Mouse (Mus musculus): ENCODE measurements around the gene Cd200r3. TPM values are rescaled to one million over a fixed set of nuclear protein-coding genes. Genes with fewer than 3 reads are reported as not detected.
A peak's percentile ranks its signal among the peaks of the same experiment; 100 is the strongest.

The Cd200r3 gene
- polyA plus RNA-seq, 1 experiment from 2014 or later = 1.3 TPM

DNA sequence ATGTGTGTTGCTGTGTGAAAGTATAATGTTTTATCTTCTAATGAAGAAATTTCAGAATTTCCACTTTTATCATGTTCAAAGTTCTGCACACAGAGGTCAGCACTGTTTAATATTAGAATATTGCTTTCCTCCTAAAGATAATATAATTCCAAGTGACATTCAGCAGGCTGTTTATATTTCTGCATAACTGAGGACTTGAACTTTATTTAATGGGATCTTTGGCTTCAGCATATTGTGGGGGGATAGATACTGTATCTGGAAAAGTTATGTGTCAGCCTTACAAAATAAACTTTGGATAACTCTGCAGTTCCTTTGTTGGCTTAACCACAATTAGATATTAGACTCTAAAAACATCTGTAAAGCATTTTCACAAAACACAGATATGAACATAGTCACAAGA is 40.6 kb downstream of the Cd200r3 start:
- Histone ChIP-seq H3K4me3 (replicated peaks; ENCODE audit: low read length) (no peak overlapping the region), H3K9me3 (replicated peaks; ENCODE audit: control insufficient read depth, low read length) (no peaks in the 10 kb centered on the region), H3K27me3 (ENCODE audit: control insufficient read depth, insufficient read depth, low read length) (no peaks in the 10 kb centered on the region), H3K4me2 (ENCODE audit: low read depth, low read length) (no peak overlapping the region), H3K36me3 (ENCODE audit: control insufficient read depth, insufficient read depth, low read length) (no peaks in the 10 kb centered on the region), H3K4me1 (ENCODE audit: control insufficient read depth, insufficient read depth, low read length) (peaks cover 9% of the 10 kb centered on the region), H3K9ac (ENCODE audit: low read length) (no peak overlapping the region), H3K27ac (ENCODE audit: low read length) (no peak overlapping the region)
- peak; percentile 71; the same call in 1 of the 2 replicates for ATAC-seq (ENCODE audit: insufficient read depth, low FRiP score)

DNA sequence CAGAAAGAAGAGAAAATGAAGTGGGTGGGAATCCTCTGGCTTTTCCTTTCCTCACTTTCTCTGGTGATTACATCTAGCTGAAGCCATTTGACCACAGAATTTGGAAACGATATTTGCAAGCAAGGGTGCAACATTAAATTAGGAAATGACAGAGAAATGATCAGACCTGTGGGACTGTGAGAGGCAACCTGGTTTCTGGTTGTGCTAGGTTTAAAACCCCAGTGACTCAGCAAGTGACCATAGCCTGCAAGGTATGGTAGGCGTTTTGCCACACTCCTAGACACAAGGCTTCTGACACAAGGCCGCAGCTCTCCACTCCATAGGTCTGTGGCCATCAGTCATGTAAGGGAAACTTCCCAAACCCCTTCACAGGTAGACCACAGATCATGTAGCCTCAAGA is 41.4 kb downstream of the Cd200r3 start:
- Histone ChIP-seq H3K4me2 (ENCODE audit: low read depth, low read length) (no peak overlapping the region), H3K27ac (ENCODE audit: low read length) (no peak overlapping the region), H3K4me3 (replicated peaks; ENCODE audit: low read length) (no peak overlapping the region), H3K36me3 (ENCODE audit: control insufficient read depth, insufficient read depth, low read length) (no peaks in the 10 kb centered on the region), H3K9ac (ENCODE audit: low read length) (no peak overlapping the region), H3K9me3 (replicated peaks; ENCODE audit: control insufficient read depth, low read length) (no peaks in the 10 kb centered on the region), H3K27me3 (ENCODE audit: control insufficient read depth, insufficient read depth, low read length) (no peaks in the 10 kb centered on the region), H3K4me1 (ENCODE audit: control insufficient read depth, insufficient read depth, low read length) (peaks cover 4% of the 10 kb centered on the region; the same call in 1 of the 2 replicates)
- 78% methylated on average over 3 of the region's 3 CpGs for WGBS
- ATAC-seq (ENCODE audit: insufficient read depth, low FRiP score) = no peak

DNA sequence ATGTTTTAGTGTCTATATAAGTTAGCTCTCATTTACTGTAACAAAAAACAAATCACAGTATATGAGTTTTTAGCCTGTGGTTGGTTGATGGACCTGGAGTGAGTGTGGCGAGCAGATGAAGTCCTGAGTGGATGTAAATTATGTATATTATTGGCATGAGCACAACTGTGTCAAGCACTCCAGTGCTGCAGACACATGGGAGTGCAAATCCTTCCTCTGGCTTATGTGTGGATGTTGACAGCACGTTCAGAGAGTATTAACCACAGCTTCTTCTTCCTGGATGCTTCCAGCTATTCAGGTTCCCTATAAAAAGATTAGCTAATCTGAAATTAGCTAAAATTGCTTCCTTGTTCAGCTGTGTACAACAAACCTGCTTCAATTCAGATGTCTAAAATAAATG is 42.6 kb downstream of the Cd200r3 start:
- 55% methylated on average over 2 of the region's 2 CpGs for WGBS
- H3K4me1 ChIP-seq (ENCODE audit: control insufficient read depth, insufficient read depth, low read length) = peaks cover 3% of the 10 kb centered on the region; the same call in 1 of the 2 replicates
- no peak overlapping the region for H3K4me3 ChIP-seq (replicated peaks; ENCODE audit: low read length)
- no peak for ATAC-seq (ENCODE audit: insufficient read depth, low FRiP score)
- H3K27ac ChIP-seq (ENCODE audit: low read length) = no peak overlapping the region
- no peak overlapping the region for H3K4me2 ChIP-seq (ENCODE audit: low read depth, low read length)
- no peak overlapping the region for H3K9ac ChIP-seq (ENCODE audit: low read length)
- H3K27me3 ChIP-seq (ENCODE audit: control insufficient read depth, insufficient read depth, low read length) = no peaks in the 10 kb centered on the region
- no peaks in the 10 kb centered on the region for H3K9me3 ChIP-seq (replicated peaks; ENCODE audit: control insufficient read depth, low read length)
- no peaks in the 10 kb centered on the region for H3K36me3 ChIP-seq (ENCODE audit: control insufficient read depth, insufficient read depth, low read length)

DNA sequence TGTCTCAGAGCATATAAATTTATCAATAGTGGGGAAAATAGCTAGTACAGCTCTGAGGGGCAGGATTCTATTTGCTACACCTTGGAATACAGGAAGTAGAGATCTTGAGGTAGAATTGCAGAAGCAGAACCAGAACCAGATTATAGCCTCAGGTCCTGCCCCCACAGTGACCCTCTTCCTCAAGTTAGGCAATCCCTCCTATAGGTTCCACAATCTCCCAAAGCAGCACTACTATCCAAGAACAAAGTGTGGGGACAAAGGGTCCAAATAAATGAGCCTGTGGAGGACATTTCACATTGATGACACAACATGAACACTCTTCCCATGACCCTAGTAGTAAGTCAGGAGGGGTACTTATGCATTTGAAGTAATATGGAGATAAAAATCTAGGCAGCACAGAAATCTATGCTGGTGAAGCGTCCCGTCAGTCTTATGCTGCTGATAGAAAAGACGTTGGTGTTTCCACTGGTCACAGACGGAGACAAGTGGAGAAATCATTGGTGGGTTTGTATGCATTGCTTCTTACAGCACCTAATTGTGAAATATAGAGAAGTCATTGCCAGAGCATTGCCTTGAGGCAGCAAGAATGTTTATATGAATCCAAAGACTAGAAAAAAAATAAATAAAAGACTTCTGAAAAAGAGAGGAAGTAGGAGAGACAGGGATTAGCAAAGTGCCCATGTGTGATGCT is 45.3 kb downstream of the Cd200r3 start:
- Histone ChIP-seq H3K36me3 (ENCODE audit: control insufficient read depth, insufficient read depth, low read length) (no peaks in the 10 kb centered on the region), H3K4me2 (ENCODE audit: low read depth, low read length) (no peak overlapping the region), H3K9me3 (replicated peaks; ENCODE audit: control insufficient read depth, low read length) (no peaks in the 10 kb centered on the region), H3K27ac (ENCODE audit: low read length) (no peak overlapping the region), H3K4me3 (replicated peaks; ENCODE audit: low read length) (no peak overlapping the region), H3K27me3 (ENCODE audit: control insufficient read depth, insufficient read depth, low read length) (no peaks in the 10 kb centered on the region), H3K9ac (ENCODE audit: low read length) (no peak overlapping the region), H3K4me1 (ENCODE audit: control insufficient read depth, insufficient read depth, low read length) (peaks cover 3% of the 10 kb centered on the region; the same call in 1 of the 2 replicates)
- ATAC-seq (ENCODE audit: insufficient read depth, low FRiP score) = no peak
- 80% methylated on average over 4 of the region's 4 CpGs for WGBS

DNA sequence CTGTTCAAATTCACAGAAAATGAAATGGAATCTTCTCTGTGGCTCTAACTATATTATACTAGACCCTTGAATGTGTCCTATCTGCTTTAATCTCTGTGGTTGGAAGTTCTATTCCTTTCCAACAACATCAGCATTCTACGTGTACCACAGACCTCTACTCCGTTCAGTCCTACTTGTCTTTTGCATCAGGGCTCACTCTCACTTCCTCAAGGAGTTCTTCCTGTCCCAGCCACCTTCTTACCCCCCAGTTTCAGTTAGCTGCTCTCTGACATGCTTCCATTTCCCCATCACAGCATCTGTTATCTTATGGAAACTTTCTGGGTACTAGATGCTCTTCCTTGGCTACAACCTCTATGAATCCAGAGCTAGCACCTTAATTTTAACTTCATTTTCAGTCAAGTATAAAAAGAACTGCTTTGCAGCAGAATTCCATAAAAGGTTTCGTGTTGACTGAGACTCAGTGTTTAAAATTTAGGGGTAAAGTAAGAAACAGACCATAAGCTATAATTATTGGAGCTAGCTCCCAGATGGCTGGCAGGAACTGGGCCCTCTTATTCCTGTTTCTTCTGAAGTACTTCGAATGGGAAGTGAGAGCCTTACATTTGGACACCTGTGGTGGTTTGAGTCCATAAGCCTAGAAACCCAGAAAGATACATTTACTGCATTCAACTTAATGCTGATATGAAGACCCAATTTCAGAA is 50.0 kb downstream of the Cd200r3 start:
- Histone ChIP-seq H3K36me3 (ENCODE audit: control insufficient read depth, insufficient read depth, low read length) (no peaks in the 10 kb centered on the region), H3K4me1 (ENCODE audit: control insufficient read depth, insufficient read depth, low read length) (no peaks in the 10 kb centered on the region), H3K27me3 (ENCODE audit: control insufficient read depth, insufficient read depth, low read length) (no peaks in the 10 kb centered on the region), H3K4me2 (ENCODE audit: low read depth, low read length) (no peak overlapping the region), H3K27ac (ENCODE audit: low read length) (no peak overlapping the region), H3K9ac (ENCODE audit: low read length) (no peak overlapping the region), H3K4me3 (replicated peaks; ENCODE audit: low read length) (no peak overlapping the region), H3K9me3 (replicated peaks; ENCODE audit: control insufficient read depth, low read length) (no peaks in the 10 kb centered on the region)
- no peak for ATAC-seq (ENCODE audit: insufficient read depth, low FRiP score)
- 89% methylated on average over 4 of the region's 4 CpGs for WGBS

DNA sequence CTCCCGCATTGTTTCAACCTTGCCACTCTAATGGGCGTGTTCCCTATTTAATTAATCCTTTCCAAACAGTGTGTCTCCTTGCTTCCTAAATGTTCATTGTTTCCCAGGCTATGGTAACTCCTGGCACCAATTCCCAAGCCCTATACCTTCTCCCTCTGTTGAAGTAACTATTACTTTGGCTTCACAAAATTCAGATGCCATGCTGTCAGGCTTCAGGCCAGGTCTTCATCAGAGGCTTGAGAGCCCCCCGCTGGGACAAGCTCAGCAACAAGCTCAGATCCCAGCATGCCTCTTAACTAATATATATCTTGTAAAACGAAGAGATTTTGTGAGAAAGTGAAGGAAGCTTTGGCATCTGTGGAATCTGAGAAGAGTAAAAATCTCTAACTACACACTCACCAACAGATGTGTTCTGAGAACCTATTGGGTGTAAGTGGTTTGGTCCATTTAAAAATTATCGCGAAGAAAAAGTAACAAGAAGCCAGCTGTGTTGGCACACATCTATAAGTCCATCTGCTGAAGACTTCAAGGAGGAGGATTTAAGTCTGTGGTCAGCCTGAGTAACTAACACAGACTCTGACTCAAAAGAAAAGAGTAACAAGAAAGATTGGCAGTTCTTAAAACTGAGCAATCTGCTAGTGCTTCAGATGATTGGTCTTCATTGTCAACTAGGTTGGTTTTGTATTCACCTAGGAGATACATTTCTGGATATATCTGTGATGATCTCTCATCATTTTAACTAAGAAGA is 50.9 kb downstream of the Cd200r3 start:
- no peak overlapping the region for H3K27ac ChIP-seq (ENCODE audit: low read length)
- H3K4me3 ChIP-seq (replicated peaks; ENCODE audit: low read length) = no peak overlapping the region
- no peak overlapping the region for H3K9ac ChIP-seq (ENCODE audit: low read length)
- H3K4me1 ChIP-seq (ENCODE audit: control insufficient read depth, insufficient read depth, low read length) = no peaks in the 10 kb centered on the region
- no peaks in the 10 kb centered on the region for H3K9me3 ChIP-seq (replicated peaks; ENCODE audit: control insufficient read depth, low read length)
- no peak overlapping the region for H3K4me2 ChIP-seq (ENCODE audit: low read depth, low read length)
- H3K27me3 ChIP-seq (ENCODE audit: control insufficient read depth, insufficient read depth, low read length) = no peaks in the 10 kb centered on the region
- no peak for ATAC-seq (ENCODE audit: insufficient read depth, low FRiP score)
- WGBS = 76% methylated on average over 6 of the region's 6 CpGs
- no peaks in the 10 kb centered on the region for H3K36me3 ChIP-seq (ENCODE audit: control insufficient read depth, insufficient read depth, low read length)

DNA sequence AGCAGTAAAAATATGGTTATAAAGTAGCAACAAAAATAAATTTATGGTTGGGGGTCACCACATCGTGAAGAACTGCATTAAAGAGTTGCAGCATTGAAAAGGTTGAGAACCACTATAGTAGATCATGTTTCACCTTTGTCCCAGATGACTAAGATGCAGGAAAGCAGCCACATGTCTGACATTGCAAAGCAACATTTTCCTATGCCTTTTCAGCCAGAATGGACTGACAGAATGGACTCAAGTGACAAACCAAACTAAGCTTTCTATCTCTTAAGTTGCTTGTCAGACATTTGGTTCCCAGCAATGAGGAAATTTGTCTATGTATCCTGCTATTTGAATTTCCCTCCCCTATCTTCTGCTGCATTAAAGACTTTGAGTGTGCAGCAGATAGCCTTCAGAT is 51.6 kb downstream of the Cd200r3 start:
- 64% methylated on average over 1 of the region's 1 CpGs for WGBS
- H3K27ac ChIP-seq (ENCODE audit: low read length) = no peak overlapping the region
- no peaks in the 10 kb centered on the region for H3K36me3 ChIP-seq (ENCODE audit: control insufficient read depth, insufficient read depth, low read length)
- no peaks in the 10 kb centered on the region for H3K9me3 ChIP-seq (replicated peaks; ENCODE audit: control insufficient read depth, low read length)
- H3K4me1 ChIP-seq (ENCODE audit: control insufficient read depth, insufficient read depth, low read length) = no peaks in the 10 kb centered on the region
- no peaks in the 10 kb centered on the region for H3K27me3 ChIP-seq (ENCODE audit: control insufficient read depth, insufficient read depth, low read length)
- no peak for ATAC-seq (ENCODE audit: insufficient read depth, low FRiP score)
- H3K4me3 ChIP-seq (replicated peaks; ENCODE audit: low read length) = no peak overlapping the region
- H3K9ac ChIP-seq (ENCODE audit: low read length) = no peak overlapping the region
- H3K4me2 ChIP-seq (ENCODE audit: low read depth, low read length) = no peak overlapping the region

DNA sequence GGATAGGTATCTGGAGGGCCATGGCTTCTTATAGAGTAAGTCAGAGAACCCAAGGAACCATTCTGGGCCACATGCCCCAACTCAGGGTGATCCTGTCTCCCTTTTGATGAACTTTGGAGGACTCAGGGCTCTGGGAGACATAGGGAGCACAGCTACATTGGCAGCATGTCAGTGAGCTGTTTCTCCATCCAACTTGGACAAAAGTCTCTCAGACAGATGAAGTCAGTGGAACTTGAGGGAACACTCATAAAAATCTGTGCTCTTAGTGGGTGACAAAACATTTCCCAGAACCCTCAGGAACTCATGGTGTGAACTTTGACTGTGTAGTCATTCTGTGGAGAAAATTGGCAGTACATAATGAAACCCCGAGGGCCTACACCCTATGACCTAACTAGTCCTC is 53.2 kb downstream of the Cd200r3 start:
- H3K27ac ChIP-seq (ENCODE audit: low read length) = no peak overlapping the region
- no peaks in the 10 kb centered on the region for H3K9me3 ChIP-seq (replicated peaks; ENCODE audit: control insufficient read depth, low read length)
- H3K4me1 ChIP-seq (ENCODE audit: control insufficient read depth, insufficient read depth, low read length) = no peaks in the 10 kb centered on the region
- no peak overlapping the region for H3K4me3 ChIP-seq (replicated peaks; ENCODE audit: low read length)
- no peak overlapping the region for H3K4me2 ChIP-seq (ENCODE audit: low read depth, low read length)
- no peak for ATAC-seq (ENCODE audit: insufficient read depth, low FRiP score)
- no peaks in the 10 kb centered on the region for H3K27me3 ChIP-seq (ENCODE audit: control insufficient read depth, insufficient read depth, low read length)
- WGBS = 92% methylated on average over 1 of the region's 1 CpGs
- no peak overlapping the region for H3K9ac ChIP-seq (ENCODE audit: low read length)
- no peaks in the 10 kb centered on the region for H3K36me3 ChIP-seq (ENCODE audit: control insufficient read depth, insufficient read depth, low read length)

DNA sequence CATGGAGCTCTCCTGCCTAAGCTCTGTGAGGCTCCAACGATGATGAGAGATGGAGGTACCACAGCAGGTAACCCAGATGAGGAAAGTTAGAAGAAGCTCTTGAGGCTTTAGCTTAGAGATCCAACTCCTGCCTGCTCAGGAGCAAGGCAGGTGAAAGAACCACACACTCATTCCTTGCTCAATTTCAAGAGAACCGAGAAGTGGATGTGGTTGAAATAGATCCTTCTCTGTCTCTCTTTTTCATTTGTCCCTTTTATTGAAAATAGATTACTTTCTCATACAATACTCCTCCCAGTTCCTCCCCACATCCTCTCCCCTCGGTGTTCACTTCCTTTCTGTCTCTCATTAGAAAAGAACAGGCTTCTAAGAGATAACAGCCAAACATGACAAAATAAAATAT is 56.1 kb downstream of the Cd200r3 start:
- H3K9ac ChIP-seq (ENCODE audit: low read length) = no peak overlapping the region
- H3K4me3 ChIP-seq (replicated peaks; ENCODE audit: low read length) = no peak overlapping the region
- H3K27ac ChIP-seq (ENCODE audit: low read length) = no peak overlapping the region
- WGBS = 64% methylated on average over 3 of the region's 3 CpGs
- no peak for ATAC-seq (ENCODE audit: insufficient read depth, low FRiP score)
- H3K9me3 ChIP-seq (replicated peaks; ENCODE audit: control insufficient read depth, low read length) = no peaks in the 10 kb centered on the region
- H3K36me3 ChIP-seq (ENCODE audit: control insufficient read depth, insufficient read depth, low read length) = no peaks in the 10 kb centered on the region
- no peaks in the 10 kb centered on the region for H3K27me3 ChIP-seq (ENCODE audit: control insufficient read depth, insufficient read depth, low read length)
- no peaks in the 10 kb centered on the region for H3K4me1 ChIP-seq (ENCODE audit: control insufficient read depth, insufficient read depth, low read length)
- H3K4me2 ChIP-seq (ENCODE audit: low read depth, low read length) = no peak overlapping the region
